Mouse (Mus musculus): ENCODE measurements around the gene Sh3bp5.
"Not testable (repeated sequence)": the region's sequence is repeated elsewhere in the genome, so short reads cannot be mapped to it uniquely, and the experiment has no call there.

Sh3bp5 gene

DNA sequence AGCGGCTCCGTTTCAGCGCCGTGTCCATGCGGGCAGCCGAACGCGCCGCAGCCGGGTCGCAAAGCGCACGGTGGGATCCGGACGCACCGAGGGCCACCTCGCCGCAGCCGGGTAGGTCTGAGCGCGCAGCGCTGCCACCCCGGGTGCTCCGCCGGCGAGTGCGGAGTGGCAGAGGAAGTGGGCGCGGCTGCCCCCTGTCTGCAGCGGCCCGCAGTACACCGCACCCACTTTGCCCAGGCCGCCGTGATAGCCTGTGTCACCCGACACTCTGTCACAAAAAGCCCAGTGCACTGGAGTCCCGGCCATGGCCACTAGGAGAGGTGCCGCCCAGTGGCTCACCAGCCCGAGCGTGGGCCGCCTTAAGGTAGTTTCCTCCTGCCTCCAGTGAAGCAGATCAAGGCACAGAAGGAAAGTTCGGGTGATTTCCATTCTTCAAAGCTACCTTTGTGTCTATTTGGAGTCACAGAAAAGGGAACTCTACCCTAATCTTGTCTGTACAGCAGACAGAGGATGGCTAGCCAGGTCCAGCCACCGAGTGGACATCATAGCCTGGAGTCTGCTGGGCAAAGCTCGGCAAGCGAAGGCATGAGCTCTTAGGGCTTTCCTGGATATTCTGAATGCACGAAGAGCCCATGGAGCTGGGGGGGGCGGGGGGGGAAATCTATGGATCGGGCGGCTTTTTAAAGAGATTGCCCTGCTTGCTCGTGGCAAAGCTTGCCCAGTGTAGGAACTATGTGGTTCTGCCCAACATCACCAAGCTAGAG, at the start of gene Sh3bp5:
TSS of gene Sh3bp5 (minus strand) at position 149 of the 764 bp plus-strand sequence.
- peak; percentile 86 to 91 for DNase-seq (ENCODE audit: low spot score in 2 of 2)

DNA sequence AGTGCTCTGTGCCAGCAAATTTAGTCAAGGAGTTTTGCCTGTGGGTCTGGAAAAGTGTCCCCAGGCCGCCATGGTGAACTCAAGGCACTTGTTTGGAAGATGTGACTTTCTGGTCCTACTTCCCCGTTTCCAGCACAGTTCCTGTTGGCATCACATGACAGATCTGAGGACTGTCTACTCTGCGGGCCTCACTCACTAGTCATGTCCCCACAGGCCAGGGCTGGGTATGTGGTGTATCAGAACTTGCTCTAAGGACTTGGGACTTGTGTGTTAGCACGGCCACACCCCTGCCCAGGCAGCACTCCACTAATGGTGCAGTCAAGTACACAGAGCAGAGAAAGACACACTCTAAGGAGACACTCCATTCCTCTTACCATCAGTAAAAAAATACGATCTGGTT, 46.5 kb upstream of the Sh3bp5 start:
- DNase-seq (ENCODE audit: low spot score in 2 of 2): no peak

DNA sequence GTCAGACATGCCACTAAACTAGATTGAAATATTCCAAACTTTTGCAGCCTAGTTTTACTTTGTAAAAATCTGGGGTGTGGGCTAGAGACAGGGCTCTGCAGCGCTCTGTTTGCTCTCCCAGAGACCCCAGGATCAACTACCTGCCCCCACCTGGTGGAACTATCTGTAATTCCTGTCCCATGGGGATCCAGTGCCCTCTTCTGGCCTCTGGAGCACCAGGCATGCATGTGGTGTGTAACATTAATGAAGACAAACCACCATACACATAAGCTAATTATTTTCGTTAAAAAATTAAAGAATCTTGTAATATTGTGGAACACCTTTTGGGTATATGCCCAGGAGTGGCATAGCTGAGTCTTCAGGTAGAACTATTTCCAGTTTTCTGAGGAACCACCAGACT, 37.4 kb upstream of the Sh3bp5 start:
- no peak for DNase-seq (ENCODE audit: low spot score in 2 of 2)

DNA sequence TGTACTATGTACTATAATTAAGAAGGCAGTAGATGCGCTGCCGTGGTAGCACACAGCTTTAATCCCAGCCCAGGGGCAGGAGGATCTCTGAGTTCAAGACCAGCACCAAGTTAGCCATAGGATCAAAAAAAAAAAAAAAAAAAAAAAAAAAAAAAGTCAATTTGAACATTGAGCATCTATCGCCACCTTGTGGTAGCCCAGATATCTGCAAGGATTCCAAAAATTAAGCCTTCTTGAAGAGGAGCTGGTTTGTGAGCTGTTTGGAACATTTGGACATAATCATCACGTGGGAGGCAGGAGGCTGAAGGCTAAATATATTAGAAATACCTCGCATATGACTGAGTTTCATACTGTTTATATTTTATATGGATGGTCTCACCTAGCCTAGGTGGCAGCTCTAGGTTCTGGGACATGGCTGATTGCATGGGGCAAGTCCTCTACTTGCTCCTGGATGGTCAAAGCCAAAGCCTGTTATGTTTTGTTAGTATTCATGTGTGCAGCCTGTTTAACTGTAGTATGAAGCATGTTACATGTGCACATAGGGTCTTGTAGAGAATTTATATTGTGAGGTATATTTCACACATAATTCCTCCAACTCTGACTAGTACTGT, 36.7 kb upstream of the Sh3bp5 start:
- no peak for DNase-seq (ENCODE audit: low spot score in 2 of 2)

DNA sequence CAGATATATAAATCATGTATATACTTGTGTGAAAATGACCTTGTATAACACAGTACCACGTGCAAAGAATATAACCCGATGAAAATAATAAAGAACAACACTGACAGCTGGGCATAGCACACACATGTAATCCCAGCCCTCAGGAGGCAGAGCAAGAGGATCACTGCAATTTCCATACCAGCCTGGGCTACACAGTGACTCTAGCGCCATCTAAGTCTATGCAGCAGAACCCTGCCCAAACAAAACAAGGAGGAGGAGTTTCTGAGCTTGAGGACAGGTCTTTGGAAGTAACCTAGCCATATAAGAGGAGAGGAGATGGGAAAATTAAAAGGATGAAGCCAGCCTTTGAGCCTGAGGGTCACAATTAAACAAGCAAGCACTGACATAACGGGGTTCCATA, 33.8 kb upstream of the Sh3bp5 start:
- DNase-seq (ENCODE audit: low spot score in 2 of 2): no peak

DNA sequence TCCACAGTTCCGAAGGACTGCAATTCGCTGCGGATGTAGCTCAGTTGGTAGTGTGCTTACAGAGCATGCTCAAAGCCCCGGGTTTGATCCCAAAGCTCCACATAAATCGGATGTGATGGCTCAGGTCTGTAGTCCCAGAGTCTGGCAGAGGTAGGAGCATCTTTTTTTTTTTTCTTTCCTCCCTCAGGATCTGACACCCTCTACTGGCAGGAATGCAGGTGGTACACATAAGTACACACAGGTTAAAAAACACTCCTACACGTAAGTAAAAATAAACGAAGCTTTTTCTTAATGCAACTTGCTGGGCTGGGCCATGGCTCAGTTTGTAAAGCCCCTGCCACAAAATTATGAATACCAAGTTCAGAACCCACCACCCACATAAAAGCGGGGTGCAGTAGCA, 28.3 kb upstream of the Sh3bp5 start:
- DNase-seq (ENCODE audit: low spot score in 2 of 2): no peak

DNA sequence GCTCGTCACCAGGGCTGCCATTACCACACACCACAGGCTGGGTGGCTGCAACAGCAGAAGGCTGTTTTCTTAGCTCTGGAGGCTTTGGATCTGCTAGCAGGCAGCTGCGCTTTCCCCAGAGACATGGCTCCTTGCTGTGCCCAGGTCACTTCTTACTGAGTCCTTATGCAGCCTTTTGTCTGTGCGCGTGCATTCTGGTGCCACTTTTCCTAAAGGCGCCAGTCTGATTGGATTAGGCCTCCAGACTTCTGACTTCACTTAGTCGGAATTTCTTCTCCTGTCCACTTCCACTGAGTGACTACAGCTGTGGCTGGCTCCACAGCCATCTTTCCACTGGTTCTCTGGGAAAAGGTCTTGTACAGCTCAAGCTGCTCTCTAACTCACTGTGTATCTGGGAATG, 27.0 kb upstream of the Sh3bp5 start:
- DNase-seq (ENCODE audit: low spot score in 2 of 2): peak in 1 of 2 experiments; percentile 23

DNA sequence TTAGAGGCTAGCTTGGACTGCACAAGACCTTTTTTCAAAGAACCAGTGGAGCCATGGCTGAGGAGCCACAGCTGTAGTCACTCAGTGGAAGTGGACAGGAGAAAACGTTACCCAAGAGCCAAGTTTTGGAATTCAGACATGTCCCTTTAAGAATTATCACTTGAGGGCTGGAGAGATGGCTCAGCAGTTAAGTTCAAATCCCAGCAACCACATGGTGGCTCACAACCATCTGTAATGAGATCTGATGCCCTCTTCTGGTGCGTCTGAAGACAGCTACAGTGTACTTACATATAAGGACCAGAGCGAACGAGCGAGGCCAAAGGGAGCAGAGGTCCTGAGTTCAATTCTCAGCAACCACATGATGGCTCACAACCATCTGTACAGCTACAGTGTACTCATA, 26.3 kb upstream of the Sh3bp5 start:
- not testable (repeated sequence) for DNase-seq (ENCODE audit: low spot score in 2 of 2)

DNA sequence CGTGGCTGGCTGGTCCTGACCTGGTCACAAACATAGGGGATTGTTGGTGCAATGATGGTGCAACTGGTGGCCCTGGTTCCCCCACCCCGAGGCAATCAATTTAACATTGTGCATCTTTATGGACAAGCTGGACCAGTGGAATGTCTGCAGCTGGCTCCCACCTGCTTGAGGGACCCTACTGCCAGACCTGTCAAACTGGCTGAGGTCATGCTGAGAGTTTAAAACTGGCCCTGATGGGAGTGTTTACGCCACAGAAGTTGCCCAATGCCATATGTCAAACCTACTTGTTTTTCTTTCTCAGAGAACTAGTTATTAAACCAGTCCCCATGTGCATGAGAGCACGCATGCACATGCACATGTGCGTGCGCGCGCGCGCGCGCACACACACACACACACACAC, 22.1 kb upstream of the Sh3bp5 start:
- no peak for DNase-seq (ENCODE audit: low spot score in 2 of 2)

DNA sequence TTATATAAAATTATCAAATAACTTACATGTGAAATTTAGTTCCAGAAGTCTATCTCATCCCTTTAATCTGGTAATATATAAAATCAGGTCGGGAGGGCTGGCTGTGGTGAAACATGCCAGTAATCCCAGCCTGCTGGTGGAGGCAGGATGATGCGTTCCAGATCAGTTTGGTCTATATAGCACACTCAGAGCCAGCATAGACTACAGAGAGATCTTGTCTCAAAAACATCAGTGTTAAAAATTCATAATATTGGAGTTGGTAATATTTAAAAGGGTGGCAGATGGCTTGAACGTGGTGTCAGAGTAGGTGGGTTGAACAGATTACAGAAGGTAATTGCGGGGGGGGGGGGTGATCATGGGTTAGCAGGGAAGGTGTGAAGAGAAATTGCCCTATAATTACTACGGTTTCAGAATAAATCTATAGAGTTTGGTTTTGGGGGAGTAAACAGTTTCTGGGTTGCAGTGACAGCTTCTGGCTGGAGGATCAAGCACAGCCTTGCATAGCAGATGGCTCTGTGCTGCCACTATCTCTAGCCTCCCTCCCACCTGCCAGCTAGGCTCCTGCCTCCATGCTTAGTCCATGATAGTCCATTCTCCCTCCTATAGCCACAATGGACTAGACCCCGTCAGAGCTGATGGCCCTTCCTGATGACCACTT, 20.3 kb upstream of the Sh3bp5 start:
- no peak for DNase-seq (ENCODE audit: low spot score in 2 of 2)

DNA sequence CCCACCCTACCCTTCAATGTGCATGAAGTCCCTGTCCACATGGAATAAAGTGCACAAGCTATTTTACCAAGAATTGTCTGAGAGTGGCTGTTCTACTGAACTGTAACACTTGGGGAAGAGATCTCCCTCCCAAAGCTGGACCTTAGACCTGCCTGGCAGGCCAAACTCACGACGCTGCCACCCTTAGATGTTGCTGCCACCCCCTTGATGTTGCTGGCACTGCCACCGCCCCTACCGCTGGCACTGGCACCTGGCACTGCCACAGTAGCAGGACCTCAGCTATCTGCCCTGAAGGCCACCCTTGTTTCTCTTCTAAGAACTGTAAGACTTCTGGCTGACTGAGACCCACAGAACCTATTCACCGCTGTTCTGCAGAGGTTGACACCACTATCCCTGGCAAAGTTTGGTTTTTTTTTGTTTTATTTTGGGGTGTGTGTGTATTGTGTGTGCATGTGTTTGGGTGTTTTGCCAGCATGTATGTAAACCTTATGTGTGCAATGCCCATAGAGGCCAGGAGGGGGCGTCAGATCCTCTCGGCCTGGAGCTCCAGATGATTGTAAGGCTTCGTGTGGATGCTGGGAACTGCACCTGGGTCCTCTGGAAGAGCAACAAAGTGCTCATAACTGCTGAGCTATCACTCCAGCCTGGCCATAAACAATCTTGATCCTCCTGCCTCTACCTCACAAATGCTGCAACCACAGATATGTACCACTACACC, 19.1 kb upstream of the Sh3bp5 start:
- DNase-seq (ENCODE audit: low spot score in 2 of 2): no peak

DNA sequence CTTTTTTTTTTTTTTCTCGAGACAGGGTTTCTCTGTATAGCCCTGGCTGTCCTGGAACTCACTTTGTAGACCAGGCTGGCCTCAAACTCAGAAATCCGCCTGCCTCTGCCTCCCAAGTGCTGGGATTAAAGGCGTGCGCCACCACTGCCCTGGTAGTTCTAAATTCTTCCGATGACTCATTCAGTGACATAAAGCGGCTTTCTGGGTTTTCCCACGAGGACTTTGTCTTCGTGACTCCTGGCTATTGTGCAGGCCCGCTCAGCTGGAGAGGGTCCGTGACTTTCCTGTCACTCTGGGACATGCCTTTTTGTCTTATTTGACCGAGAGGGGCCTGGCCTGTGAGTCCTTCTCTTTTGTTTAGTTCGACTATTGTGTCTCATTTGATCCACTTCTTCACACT, 18.1 kb upstream of the Sh3bp5 start:
- not testable (repeated sequence) for DNase-seq (ENCODE audit: low spot score in 2 of 2)

DNA sequence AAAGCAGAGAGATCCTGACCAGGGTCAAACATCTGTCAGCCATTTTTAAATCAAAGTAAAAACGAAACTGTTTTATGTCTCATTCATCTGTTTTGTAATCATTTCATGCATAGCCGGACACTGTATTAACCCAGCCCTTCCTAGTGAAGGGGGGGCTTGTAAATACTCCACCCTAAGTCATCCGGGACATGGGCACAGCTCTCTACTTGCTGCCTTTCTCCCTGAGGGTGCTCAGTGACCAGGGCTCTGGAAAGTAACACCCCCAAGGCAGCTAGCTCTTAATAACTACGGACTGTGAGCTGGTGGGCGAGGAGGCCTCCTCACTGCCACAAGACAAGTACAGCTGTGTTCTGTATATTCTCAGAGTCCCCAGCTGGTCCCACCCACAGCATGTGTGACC, 13.1 kb upstream of the Sh3bp5 start:
- DNase-seq (ENCODE audit: low spot score in 2 of 2): no peak

DNA sequence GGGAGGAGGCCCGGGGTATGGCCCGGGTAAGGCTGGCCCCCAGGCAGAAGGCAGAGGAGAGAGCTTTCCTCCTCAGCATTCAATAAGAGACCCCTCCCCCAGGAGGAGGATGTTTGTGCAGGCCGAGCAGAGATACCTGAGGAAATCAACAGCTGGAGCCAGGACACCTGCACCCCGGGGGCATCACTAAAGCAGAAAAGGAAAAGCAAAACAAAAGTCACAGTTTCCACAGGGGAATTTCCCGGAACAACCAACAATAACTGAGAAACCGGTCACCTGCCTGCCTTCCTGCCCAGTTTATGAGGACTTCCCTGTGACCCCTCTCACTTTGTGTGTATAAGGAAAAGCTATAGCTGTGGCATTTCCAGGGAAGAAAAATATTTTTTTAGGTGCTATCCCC, 7.7 kb upstream of the Sh3bp5 start:
- no peak for DNase-seq (ENCODE audit: low spot score in 2 of 2)

DNA sequence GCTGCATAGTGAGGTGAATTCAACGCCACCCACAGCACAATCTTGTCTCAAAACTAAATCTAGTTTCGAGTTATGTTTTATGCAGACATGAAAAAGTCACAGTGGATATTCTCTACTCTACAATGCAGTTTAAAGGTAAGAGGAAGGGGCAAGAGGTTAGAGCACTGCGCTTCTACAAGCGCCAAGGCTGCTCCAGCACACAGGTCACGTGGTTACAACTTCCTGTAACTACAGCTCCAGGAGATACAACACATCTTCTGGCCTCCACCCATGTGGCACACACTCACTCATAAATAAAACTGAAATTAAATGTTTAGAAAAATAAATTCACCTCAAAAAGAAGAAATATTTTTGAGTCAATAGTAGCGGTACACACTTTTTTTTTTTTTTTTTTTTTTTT, 4.8 kb upstream of the Sh3bp5 start:
- no peak for DNase-seq (ENCODE audit: low spot score in 2 of 2)

DNA sequence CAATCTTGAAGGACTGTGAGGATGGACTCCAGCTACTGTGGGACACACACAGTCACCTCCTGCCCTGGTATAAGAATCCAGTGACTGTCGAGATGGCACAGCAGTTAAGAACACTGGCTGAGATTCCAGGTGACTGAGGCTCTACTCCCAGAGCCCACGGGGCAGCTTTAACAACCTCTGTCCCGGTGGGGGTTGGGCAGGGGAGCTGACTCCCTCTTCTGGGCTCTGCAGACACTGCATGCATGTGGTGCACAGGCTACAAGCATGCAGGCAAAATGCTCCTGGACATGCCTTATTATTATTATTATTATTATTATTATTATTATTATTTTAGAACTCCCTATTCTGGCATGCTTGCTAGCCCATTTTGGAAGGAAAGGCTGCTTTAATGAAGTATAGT, 4.4 kb upstream of the Sh3bp5 start:
- DNase-seq (ENCODE audit: low spot score in 2 of 2): no peak

DNA sequence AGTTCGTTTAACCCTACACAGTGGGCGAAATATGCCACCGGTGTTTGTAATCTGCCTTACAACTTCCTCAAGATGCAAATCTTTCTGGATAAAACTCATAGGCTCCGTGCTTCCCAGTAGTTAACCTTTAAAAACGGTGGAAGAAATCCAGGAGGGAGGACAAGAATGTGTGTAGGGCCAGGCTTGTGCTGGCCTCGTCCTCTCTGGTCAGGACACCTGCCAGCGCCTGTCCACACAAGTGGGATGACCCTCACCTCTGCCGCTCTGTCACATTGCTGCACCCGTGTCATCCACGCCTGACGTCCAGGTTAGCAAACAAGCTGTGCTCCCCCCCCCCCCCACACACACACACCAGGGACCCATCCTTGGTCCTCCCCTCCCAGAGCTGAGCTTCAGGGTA, 3.4 kb upstream of the Sh3bp5 start:
- no peak for DNase-seq (ENCODE audit: low spot score in 2 of 2)

DNA sequence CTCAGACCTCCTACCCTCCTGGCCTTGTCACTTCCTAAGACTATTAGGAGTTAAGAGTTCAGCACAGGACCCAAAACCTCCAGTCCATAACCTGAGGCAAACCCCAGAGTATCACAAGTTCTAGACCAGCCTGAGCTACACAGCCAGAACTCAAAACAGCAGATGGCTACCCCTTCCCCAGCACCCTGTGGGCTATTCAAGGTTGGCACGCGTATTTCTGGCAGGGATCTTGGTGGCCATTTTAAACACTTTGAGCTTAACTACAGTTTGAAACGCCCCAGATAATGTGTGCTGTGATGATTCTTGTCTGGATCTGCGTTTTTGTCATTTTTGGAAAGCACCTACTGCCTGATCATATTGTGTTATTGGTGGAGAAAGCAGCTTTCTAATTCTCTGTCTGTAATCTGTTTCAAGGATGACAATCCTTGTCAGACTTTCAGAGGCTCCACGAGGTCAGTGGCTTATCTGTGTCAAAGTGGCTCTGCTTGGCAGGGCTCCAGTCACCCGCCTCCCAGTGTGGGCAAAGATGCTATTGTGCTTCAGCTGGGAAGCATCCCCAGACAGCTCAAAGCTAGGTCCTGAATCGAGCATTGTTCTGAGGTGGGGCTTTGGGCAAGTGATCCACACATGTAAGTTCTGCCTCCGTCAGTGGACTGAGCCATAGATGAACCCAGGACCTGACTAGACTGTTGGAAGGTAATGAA, 2.1 kb upstream of the Sh3bp5 start:
- no peak for DNase-seq (ENCODE audit: low spot score in 2 of 2)

DNA sequence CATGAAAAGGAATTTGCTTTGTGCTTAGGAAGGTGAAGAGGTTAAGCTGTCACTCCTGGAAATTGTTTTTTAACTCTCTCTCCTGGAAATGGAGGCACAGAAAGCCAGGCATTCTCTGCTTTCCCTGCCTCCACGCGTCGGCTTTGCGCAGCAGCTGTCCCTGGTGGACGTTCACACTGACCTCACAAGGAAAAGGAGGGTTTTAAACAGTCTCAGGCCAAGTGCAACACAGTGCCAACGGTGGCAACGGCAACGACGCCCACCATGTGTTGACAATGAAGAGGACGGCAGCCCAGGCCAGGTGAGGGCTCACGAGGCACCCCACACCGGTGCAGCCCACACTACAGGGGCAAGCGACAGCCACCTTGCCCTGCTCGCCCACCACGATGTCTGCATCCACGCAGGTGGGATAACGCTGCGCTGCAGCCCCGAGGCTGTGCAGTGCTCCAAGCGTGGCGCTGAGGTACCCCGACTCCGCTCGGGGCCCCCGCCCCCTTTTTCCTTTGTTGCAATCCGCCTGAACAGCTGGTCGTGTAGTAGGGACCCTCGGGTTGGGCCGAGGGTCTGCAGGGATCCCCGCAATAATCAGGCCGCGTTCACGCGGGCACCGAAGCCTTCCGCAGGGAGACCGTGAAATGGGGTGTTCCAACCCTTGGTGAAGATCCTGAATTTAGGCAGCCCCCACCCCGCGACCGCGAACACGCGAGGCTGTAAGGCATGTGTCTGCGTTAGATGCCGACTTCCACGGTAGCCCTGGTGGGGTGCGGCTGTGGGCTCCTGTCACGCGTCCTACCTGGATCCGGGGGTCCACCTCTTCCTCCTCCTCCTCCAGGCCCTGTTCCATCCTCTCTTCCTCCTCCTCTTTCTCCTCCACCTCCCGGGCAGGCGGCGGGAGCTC, 611 bp downstream of the Sh3bp5 start:
- peak in 1 of 2 experiments; percentile 44 for DNase-seq (ENCODE audit: low spot score in 2 of 2)

DNA sequence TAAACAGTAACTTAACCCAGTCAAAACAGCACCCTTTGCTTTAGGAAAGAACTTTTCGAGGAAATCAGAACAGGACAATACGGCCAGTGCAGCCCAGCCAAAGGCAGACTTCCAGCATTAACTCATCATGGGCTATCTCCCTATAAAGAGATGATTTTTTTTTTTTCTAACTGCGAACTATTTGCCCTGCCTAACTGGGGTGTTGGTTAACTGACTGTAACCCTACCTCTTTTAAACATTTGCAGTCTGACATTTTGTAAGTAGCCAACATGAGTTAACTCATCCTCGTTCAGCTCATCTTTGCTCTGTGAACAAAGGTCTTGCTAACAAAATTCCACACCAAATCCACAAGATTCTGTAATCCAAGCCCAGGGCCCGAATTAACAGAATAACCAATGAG, 1.5 kb downstream of the Sh3bp5 start:
- DNase-seq (ENCODE audit: low spot score in 2 of 2): no peak

DNA sequence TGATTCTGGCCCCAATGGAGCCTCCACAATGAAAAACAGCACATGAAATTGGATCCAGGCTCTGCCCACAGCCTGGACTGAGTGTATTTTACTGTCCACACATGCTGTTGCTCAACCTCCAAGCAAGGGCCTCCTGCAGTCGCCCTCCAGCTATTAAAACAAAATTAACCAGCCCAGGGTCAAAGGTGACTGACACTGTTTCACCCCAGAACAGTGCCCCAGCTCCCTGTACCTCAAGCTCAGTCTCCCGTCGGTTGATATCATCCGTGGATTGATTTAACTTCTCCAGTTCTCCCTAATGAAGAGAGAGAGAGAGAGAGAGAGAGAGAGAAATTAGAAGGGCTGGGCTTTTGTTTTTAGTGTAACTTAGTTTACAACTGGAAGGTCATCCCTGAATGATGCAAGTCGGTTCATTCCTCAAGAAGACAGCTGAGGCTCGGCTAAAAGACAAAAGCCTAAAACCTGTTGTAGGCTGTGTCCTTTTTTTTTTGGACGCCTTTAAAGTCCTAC, 2.0 kb downstream of the Sh3bp5 start:
- peak in 1 of 2 experiments; percentile 55 for DNase-seq (ENCODE audit: low spot score in 2 of 2)
